Mouse (Mus musculus): Measurements from ENCODE around the gene Aggf1. TPM values are rescaled to one million over a fixed set of nuclear protein-coding genes. Genes with fewer than 3 reads are reported as not detected.
A peak's percentile ranks its signal among the peaks of the same experiment; 100 is the strongest.

The Aggf1 gene
- polyA plus RNA-seq, 1 experiment from 2014 or later: 23.1 TPM

DNA sequence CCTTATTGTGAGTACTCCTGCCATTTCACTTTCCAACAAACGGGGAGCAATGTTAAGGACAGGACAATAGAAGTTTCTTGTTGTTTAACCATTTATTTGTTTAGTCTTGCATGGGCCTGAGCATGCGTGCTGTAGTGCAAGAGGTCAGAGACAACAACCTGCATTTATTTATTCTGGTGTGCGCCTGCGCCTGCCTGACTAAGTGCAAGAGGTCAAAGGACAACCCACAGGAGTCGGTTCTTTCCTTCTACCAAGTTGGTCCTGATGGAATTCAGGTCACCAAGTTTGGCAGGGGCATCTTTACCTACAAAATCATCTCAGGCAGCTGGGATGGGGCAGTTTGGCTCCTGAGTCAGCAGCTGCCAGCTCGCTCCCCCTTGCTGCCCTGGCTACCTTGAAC, 29.3 kb downstream of the Aggf1 start:
- Histone ChIP-seq H3K9ac (ENCODE audit: low read length) (no peak overlapping the region), H3K9me3 (replicated peaks; ENCODE audit: control insufficient read depth, low read length) (no peaks in the 10 kb centered on the region; the same call in 1 of the 2 replicates), H3K4me2 (ENCODE audit: low read depth, low read length) (no peak overlapping the region), H3K27ac (ENCODE audit: low read length) (no peak overlapping the region), H3K27me3 (ENCODE audit: control insufficient read depth, insufficient read depth, low read length) (no peaks in the 10 kb centered on the region), H3K36me3 (ENCODE audit: control insufficient read depth, insufficient read depth) (peaks cover 13% of the 10 kb centered on the region), H3K4me1 (ENCODE audit: control insufficient read depth, insufficient read depth, low read length) (no peaks in the 10 kb centered on the region), H3K4me3 (ENCODE audit: low read length) (no peak overlapping the region)
- 78% methylated on average over 6 of the region's 6 CpGs for WGBS
- no peak for ATAC-seq (replicated peaks; ENCODE audit: extremely low read depth, insufficient read depth, low FRiP score)

DNA sequence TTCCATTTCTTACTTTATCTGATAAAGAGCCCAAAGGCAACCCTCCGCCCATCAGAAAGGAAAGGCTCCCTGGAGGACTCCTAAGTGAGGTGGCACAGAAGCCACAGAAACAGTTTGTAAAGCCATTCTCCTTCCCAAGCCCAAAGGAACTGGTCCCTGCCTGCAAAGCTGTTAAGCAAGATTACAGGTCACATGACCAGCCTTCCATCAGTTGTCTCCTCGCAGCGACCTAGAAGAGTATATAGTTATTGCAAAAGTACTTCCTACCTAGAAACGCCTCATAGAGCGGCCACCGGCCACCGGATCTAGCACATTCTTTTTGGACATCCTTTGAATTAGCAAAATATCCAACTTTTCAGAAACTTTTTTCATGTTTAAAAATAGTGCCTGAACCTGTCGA, 31.7 kb downstream of the Aggf1 start:
- Histone ChIP-seq H3K9me3 (replicated peaks; ENCODE audit: control insufficient read depth, low read length) (no peaks in the 10 kb centered on the region), H3K9ac (ENCODE audit: low read length) (no peak overlapping the region), H3K4me2 (ENCODE audit: low read depth, low read length) (no peak overlapping the region), H3K4me1 (ENCODE audit: control insufficient read depth, insufficient read depth, low read length) (no peaks in the 10 kb centered on the region), H3K27ac (ENCODE audit: low read length) (no peak overlapping the region), H3K27me3 (ENCODE audit: control insufficient read depth, insufficient read depth, low read length) (no peaks in the 10 kb centered on the region), H3K36me3 (ENCODE audit: control insufficient read depth, insufficient read depth) (peaks cover 17% of the 10 kb centered on the region), H3K4me3 (ENCODE audit: low read length) (no peak overlapping the region)
- 79% methylated on average over 8 of the region's 8 CpGs for WGBS
- no peak for ATAC-seq (replicated peaks; ENCODE audit: extremely low read depth, insufficient read depth, low FRiP score)

DNA sequence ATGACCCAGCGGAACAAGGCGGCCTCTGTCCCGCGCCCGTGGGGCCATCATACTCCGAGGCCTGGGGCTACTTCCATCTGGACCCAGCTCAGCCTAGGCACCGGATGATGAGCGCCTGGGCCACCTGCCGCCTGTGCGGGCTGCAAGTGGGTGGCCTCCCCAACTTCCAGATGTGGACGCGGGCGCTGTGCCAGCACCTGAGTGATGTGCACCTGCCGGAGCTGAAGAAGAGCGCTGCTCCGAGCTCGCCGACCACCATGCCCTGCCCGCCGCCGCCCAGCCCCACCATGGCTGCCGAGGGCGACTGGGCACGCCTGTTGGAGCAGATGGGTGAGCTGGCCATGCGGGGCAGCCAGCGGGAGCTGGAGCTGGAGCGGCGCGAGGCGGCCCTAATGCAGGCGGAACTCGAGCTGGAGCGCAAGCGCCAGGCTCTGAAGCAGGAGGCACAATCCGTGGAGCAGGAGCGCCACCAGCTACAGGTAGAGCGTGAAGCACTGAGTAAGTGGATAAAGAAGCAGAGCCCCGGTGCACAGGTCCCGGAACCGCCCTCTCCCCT, 39.0 kb downstream of the Aggf1 start:
- WGBS: 80% methylated on average over 40 of the region's 40 CpGs
- peaks cover 36% of the 10 kb centered on the region for H3K36me3 ChIP-seq (ENCODE audit: control insufficient read depth, insufficient read depth)
- no peak overlapping the region for H3K4me3 ChIP-seq (ENCODE audit: low read length)
- no peak for ATAC-seq (replicated peaks; ENCODE audit: extremely low read depth, insufficient read depth, low FRiP score)
- H3K9ac ChIP-seq (ENCODE audit: low read length): no peak overlapping the region
- H3K27ac ChIP-seq (ENCODE audit: low read length): no peak overlapping the region
- no peak overlapping the region for H3K4me2 ChIP-seq (ENCODE audit: low read depth, low read length)
- H3K9me3 ChIP-seq (replicated peaks; ENCODE audit: control insufficient read depth, low read length): 0 out of 2 replicates have a peak, but pooled peaks cover 4% of the 10 kb centered on the region
- H3K4me1 ChIP-seq (ENCODE audit: control insufficient read depth, insufficient read depth, low read length): no peaks in the 10 kb centered on the region
- no peaks in the 10 kb centered on the region for H3K27me3 ChIP-seq (ENCODE audit: control insufficient read depth, insufficient read depth, low read length)

- Histone ChIP-seq H3K27me3 (ENCODE audit: control insufficient read depth, insufficient read depth, low read length) (no peaks in the 10 kb centered on the region), H3K27ac (ENCODE audit: low read length) (no peak overlapping the region), H3K4me3 (ENCODE audit: low read length) (no peak overlapping the region), H3K9ac (ENCODE audit: low read length) (no peak overlapping the region), H3K4me2 (ENCODE audit: low read depth, low read length) (no peak overlapping the region), H3K4me1 (ENCODE audit: control insufficient read depth, insufficient read depth, low read length) (peaks cover 14% of the 10 kb centered on the region), H3K36me3 (ENCODE audit: control insufficient read depth, insufficient read depth) (peaks cover 13% of the 10 kb centered on the region), H3K9me3 (replicated peaks; ENCODE audit: control insufficient read depth, low read length) (0 out of 2 replicates have a peak, but pooled peaks cover 4% of the 10 kb centered on the region)
- ATAC-seq (replicated peaks; ENCODE audit: extremely low read depth, insufficient read depth, low FRiP score): no peak
- 77% methylated on average over 11 of the region's 11 CpGs for WGBS
Measured at GRCm38 (mm10) chr13:95332086-95332899, 42.9 kb downstream of the Aggf1 start.

DNA sequence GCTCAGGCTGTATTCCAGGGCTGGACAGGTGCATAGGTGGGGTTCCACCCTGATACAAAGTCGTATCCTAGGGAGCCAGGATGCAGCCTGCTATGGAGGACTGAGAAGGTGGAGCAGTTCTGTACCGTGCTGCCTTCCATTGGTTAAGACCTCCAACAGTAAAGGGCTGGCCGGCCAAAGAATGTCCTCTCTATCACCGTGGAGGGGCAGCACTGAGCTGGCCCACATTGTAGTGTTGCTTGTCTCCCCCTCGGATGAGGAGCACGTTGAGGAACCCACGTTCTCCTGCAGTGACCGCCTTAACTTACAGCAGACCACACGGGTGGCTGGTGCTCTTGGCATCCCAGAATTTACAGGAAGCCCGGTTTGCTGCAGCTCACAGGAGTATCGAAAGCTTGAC, 44.6 kb downstream of the Aggf1 start:
- Histone ChIP-seq H3K9ac (ENCODE audit: low read length) (no peak overlapping the region), H3K27ac (ENCODE audit: low read length) (no peak overlapping the region), H3K27me3 (ENCODE audit: control insufficient read depth, insufficient read depth, low read length) (no peaks in the 10 kb centered on the region), H3K4me2 (ENCODE audit: low read depth, low read length) (no peak overlapping the region), H3K9me3 (replicated peaks; ENCODE audit: control insufficient read depth, low read length) (0 out of 2 replicates have a peak, but pooled peaks cover 4% of the 10 kb centered on the region), H3K36me3 (ENCODE audit: control insufficient read depth, insufficient read depth) (no peaks in the 10 kb centered on the region), H3K4me3 (ENCODE audit: low read length) (no peak overlapping the region), H3K4me1 (ENCODE audit: control insufficient read depth, insufficient read depth, low read length) (peaks cover 22% of the 10 kb centered on the region)
- ATAC-seq (replicated peaks; ENCODE audit: extremely low read depth, insufficient read depth, low FRiP score): no peak
- 59% methylated on average over 11 of the region's 11 CpGs for WGBS

GRCm38 (mm10) chr13:95328767-95329166, 46.4 kb downstream of the Aggf1 start:
- no peaks in the 10 kb centered on the region for H3K27me3 ChIP-seq (ENCODE audit: control insufficient read depth, insufficient read depth, low read length)
- no peak overlapping the region for H3K4me3 ChIP-seq (ENCODE audit: low read length)
- 73% methylated on average over 11 of the region's 11 CpGs for WGBS
- H3K9me3 ChIP-seq (replicated peaks; ENCODE audit: control insufficient read depth, low read length): 0 out of 2 replicates have a peak, but pooled peaks cover 2% of the 10 kb centered on the region
- no peak overlapping the region for H3K4me2 ChIP-seq (ENCODE audit: low read depth, low read length)
- peaks cover 22% of the 10 kb centered on the region for H3K4me1 ChIP-seq (ENCODE audit: control insufficient read depth, insufficient read depth, low read length)
- no peak overlapping the region for H3K27ac ChIP-seq (ENCODE audit: low read length)
- ATAC-seq (replicated peaks; ENCODE audit: extremely low read depth, insufficient read depth, low FRiP score): no peak
- no peak overlapping the region for H3K9ac ChIP-seq (ENCODE audit: low read length)
- H3K36me3 ChIP-seq (ENCODE audit: control insufficient read depth, insufficient read depth): no peaks in the 10 kb centered on the region

GRCm38 (mm10) chr13:95327345-95327741, 47.8 kb downstream of the Aggf1 start:
- Histone ChIP-seq H3K9me3 (replicated peaks; ENCODE audit: control insufficient read depth, low read length) (no peaks in the 10 kb centered on the region), H3K4me2 (ENCODE audit: low read depth, low read length) (peak overlapping the region; percentile 85), H3K27me3 (ENCODE audit: control insufficient read depth, insufficient read depth, low read length) (no peaks in the 10 kb centered on the region), H3K36me3 (ENCODE audit: control insufficient read depth, insufficient read depth) (no peaks in the 10 kb centered on the region), H3K4me3 (ENCODE audit: low read length) (peak overlapping the region; percentile 93), H3K4me1 (ENCODE audit: control insufficient read depth, insufficient read depth, low read length) (peaks cover 22% of the 10 kb centered on the region), H3K27ac (ENCODE audit: low read length) (peak overlapping the region; percentile 64), H3K9ac (ENCODE audit: low read length) (peak overlapping the region; percentile 99)
- no peak for ATAC-seq (replicated peaks; ENCODE audit: extremely low read depth, insufficient read depth, low FRiP score)
- WGBS: 16% methylated on average over 5 of the region's 5 CpGs

DNA sequence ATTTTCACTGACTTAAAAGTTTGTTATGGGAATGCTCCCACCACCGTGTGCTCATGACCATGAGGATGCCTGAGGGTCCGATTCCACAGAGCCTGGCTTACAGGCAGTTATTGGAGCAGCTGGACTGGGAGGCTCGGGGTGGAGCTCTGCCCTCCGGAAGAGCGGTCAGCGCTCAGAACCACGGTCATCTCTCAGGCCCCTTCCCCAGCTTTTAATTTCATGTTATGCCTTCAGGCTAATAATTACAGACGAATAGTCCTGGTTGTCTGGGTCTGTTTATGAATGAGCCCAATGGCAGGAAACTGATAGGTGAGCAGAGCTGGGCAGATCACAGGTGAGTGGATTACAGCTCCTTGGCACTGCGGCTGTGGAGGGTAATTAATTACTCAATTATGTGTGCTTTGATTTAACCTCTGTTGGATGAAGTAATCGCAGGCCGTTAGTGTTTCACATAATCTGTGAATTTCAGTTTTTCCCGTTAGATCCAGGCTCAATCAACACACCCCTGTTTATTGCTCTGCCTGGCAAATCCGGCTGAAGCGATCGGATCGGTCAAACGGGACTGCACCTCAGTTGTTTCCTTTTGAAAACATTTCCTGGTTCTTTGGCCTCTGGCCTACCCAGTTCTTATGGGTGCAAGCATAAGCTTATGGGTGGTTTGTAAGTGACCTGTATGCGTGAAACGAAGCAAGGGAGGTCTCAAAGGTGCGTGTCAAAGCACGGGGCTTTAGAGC, 48.4 kb downstream of the Aggf1 start:
- H3K27ac ChIP-seq (ENCODE audit: low read length): peak overlapping the region; percentile 98
- ATAC-seq (replicated peaks; ENCODE audit: extremely low read depth, insufficient read depth, low FRiP score): no peak
- WGBS: 20% methylated on average over 21 of the region's 21 CpGs

More for the DNA sequence above, 48.4 kb downstream of the Aggf1 start:
- no peaks in the 10 kb centered on the region for H3K27me3 ChIP-seq (ENCODE audit: control insufficient read depth, insufficient read depth, low read length)
- peak overlapping the region; percentile 93 for H3K4me3 ChIP-seq (ENCODE audit: low read length)
- H3K4me1 ChIP-seq (ENCODE audit: control insufficient read depth, insufficient read depth, low read length): peaks cover 22% of the 10 kb centered on the region
- peak overlapping the region; percentile 85 for H3K4me2 ChIP-seq (ENCODE audit: low read depth, low read length)
- H3K36me3 ChIP-seq (ENCODE audit: control insufficient read depth, insufficient read depth): no peaks in the 10 kb centered on the region
- no peaks in the 10 kb centered on the region for H3K9me3 ChIP-seq (replicated peaks; ENCODE audit: control insufficient read depth, low read length)
- peak overlapping the region; percentile 99 for H3K9ac ChIP-seq (ENCODE audit: low read length)
